Mouse (Mus musculus) heart, postnatal 0 days (tissue): ENCODE results near the gene S100pbp.

ENCODE experiments used
- CTCF ChIP-seq: IDR thresholded peaks from 2 replicates; pipeline ENCODE4 v1.5.1; 2016; ENCODE audit warnings: antibody characterized with exemption, control low read depth, low read depth
- EP300 ChIP-seq: IDR thresholded peaks from 2 replicates; pipeline ENCODE4 v1.6.1; 2016; ENCODE audit warnings: antibody characterized with exemption, low read depth

DNA sequence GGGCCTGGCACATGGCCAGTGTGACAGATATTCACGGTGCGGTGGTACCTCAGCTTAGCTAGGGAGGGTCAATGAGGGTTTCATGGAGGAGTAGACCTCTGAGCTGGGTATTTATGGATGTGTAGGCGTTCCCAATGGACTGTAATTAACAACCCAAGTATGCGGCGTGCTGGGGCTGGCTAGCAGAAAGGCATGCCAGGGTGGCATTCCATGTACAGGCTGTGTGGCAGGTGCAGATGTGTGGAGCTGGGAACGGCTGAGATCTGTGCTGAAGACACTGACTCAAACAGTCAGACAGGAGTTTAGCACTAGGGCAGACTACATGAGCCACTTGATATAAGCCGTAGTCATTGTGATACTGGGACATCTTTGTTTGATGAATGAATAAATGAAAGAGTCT is 80.9 kb downstream of the S100pbp start:
- TF ChIP-seq CTCF (no peak), EP300 (no peak)
